Mouse (Mus musculus): ENCODE measurements at regions not wholly inside any gene's neighbourhood (a gene's known extent, or its start where the extent isn't known, plus 50 kb on each side); places are given as distances from the start of the nearest gene placed in this dataset.

DNA sequence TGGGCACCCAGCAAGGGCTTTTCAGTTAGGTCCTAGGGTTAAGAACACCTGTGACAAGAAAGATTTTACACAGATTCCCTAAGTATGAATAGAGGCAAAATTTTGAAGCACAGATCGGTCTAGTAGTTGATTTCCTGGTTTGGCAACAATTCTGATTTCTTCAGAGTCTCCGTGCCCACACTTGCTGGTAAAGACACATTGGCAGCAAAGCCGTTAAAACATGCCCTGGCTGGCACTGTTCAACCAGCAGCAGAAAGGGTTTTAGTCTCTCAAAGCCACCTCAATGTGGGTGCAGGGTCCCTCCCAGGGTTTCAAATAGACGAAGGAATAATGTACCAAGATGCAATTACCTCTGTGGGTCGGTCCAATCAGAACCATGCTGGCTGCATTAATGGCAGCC, 218.9 kb upstream of the Map3k1 start:
- no peak overlapping the region for H3K4me3 ChIP-seq (ENCODE audit: extremely low read depth, insufficient read depth, insufficient read length)
- H3K27me3 ChIP-seq (ENCODE audit: control insufficient read depth, insufficient read depth, low read length) = no peaks in the 10 kb centered on the region
- no peaks in the 10 kb centered on the region; the same call in 1 of the 2 replicates for H3K4me1 ChIP-seq (ENCODE audit: control insufficient read depth, insufficient read depth, insufficient read length)
- 91% methylated on average over 5 of the region's 5 CpGs for WGBS
- no peak overlapping the region for H3K27ac ChIP-seq (ENCODE audit: insufficient read depth, low read length)
- no peak for TF ChIP-seq POLR2A (IDR thresholded peaks at IDR 0.05; ENCODE audit: low read depth, low read length)
- TF ChIP-seq CTCF (IDR thresholded peaks at IDR 0.05; ENCODE audit: extremely low read depth, insufficient read depth, insufficient read length, insufficient replicate concordance) = no peak
- no peak for DNase-seq (ENCODE audit: low read depth in 1 of 2, low spot score in 2 of 2)
- H3K36me3 ChIP-seq (ENCODE audit: control insufficient read depth, insufficient read depth, low read length) = no peaks in the 10 kb centered on the region

DNA sequence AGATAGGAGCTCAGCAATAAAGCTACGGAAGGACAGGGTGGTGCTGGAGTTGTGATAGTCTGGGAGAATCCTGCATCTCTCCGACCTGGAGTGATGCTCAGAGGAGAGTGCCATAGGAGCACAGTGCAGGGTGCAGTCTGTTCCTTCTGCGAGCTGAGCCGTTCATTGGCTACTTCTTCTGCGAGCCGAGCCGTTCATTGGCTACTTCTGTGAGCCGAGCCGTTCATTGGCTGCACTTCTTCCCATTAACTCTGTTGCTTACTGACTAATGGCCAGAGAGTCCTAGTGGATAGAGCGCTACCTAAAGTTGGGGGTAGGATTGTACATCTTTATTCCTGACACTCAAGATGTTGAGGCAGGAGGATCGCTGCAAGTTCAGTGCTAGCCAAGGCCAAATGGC, 222.3 kb upstream of the Map3k1 start:
- Histone ChIP-seq H3K4me1 (ENCODE audit: control insufficient read depth, insufficient read depth, insufficient read length) (no peaks in the 10 kb centered on the region), H3K4me3 (ENCODE audit: extremely low read depth, insufficient read depth, insufficient read length) (no peak overlapping the region), H3K27me3 (ENCODE audit: control insufficient read depth, insufficient read depth, low read length) (no peaks in the 10 kb centered on the region), H3K27ac (ENCODE audit: insufficient read depth, low read length) (no peak overlapping the region), H3K36me3 (ENCODE audit: control insufficient read depth, insufficient read depth, low read length) (no peaks in the 10 kb centered on the region)
- TF ChIP-seq CTCF (IDR thresholded peaks at IDR 0.05; ENCODE audit: extremely low read depth, insufficient read depth, insufficient read length, insufficient replicate concordance) (no peak), POLR2A (IDR thresholded peaks at IDR 0.05; ENCODE audit: low read depth, low read length) (no peak)
- DNase-seq (ENCODE audit: low read depth in 1 of 2, low spot score in 2 of 2) = no peak
- 92% methylated on average over 11 of the region's 11 CpGs for WGBS

DNA sequence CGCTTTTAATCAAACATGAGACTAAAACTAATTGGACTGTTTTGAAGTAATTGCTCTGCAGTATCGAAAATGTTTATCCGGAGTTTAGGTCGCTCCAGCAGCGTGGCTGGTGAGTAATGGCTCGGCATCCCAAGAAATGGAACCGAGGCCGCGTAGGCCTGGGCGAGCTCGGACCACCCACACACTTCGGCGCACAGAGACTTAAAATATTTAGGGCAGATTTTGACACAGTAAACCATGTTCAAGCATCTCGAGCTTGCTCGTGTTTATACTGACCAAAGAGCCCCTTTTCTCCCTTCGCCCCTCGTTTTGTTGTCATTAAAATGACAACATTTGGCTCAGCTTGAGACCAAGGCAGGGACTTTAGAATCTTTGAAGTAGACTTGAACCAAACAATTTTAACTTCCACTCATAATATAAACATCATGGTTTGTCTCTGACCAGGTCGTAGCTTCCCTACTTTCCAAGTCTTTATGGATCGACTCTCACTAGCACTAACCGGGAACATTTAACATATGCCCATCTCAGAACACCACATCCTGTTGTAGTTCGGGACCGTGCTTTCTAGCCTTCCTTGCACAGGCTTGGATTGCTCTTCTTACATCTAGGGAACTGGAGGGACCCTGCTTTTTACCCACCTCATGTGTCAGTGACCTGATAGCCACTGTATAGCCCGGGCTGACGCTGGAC, 223.0 kb upstream of the Map3k1 start:
- Histone ChIP-seq H3K4me3 (ENCODE audit: extremely low read depth, insufficient read depth, insufficient read length) (no peak overlapping the region), H3K27ac (ENCODE audit: insufficient read depth, low read length) (no peak overlapping the region), H3K4me1 (ENCODE audit: control insufficient read depth, insufficient read depth, insufficient read length) (no peaks in the 10 kb centered on the region), H3K36me3 (ENCODE audit: control insufficient read depth, insufficient read depth, low read length) (no peaks in the 10 kb centered on the region), H3K27me3 (ENCODE audit: control insufficient read depth, insufficient read depth, low read length) (no peaks in the 10 kb centered on the region)
- WGBS = 93% methylated on average over 24 of the region's 24 CpGs
- DNase-seq (ENCODE audit: low read depth in 1 of 2, low spot score in 2 of 2) = no peak
- TF ChIP-seq POLR2A (IDR thresholded peaks at IDR 0.05; ENCODE audit: low read depth, low read length) (no peak), CTCF (IDR thresholded peaks at IDR 0.05; ENCODE audit: extremely low read depth, insufficient read depth, insufficient read length, insufficient replicate concordance) (no peak)

DNA sequence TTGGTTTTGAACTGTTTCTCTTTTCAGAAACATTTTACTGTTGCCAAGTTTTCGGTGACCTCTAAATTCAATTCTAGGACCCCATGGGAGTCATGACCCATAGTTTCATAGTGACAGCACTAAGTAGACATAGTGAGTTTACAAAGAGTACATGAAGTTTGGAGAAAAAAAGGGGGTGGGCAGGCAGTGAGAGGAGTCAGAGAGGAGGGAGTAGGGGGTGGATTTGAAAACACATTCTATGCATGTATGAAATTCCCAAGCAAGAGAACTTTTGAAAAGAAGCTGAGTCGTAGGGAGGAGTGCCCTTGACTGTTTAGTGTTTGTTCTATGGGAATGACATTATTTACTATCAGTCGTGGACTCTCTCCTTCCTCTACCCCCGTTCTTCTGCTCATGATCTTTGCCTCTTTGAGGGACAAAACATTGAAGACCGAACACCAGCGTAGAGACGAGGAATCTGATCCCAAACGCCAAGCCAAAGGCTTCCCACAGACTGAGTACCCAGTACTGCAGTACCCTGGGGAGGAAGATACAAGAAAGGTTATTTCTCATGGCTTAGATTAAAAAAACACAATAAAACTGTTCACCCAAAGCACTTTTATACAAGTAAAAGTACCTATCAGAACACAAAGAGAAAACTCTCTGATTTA, 229.1 kb upstream of the Map3k1 start:
- TF ChIP-seq CTCF (IDR thresholded peaks at IDR 0.05; ENCODE audit: extremely low read depth, insufficient read depth, insufficient read length, insufficient replicate concordance) (no peak), POLR2A (IDR thresholded peaks at IDR 0.05; ENCODE audit: low read depth, low read length) (no peak)
- Histone ChIP-seq H3K27me3 (ENCODE audit: control insufficient read depth, insufficient read depth, low read length) (no peaks in the 10 kb centered on the region), H3K36me3 (ENCODE audit: control insufficient read depth, insufficient read depth, low read length) (no peaks in the 10 kb centered on the region), H3K4me3 (ENCODE audit: extremely low read depth, insufficient read depth, insufficient read length) (no peak overlapping the region), H3K4me1 (ENCODE audit: control insufficient read depth, insufficient read depth, insufficient read length) (no peaks in the 10 kb centered on the region), H3K27ac (ENCODE audit: insufficient read depth, low read length) (no peak overlapping the region)
- no peak for DNase-seq (ENCODE audit: low read depth in 1 of 2, low spot score in 2 of 2)
- 89% methylated on average over 8 of the region's 8 CpGs for WGBS

DNA sequence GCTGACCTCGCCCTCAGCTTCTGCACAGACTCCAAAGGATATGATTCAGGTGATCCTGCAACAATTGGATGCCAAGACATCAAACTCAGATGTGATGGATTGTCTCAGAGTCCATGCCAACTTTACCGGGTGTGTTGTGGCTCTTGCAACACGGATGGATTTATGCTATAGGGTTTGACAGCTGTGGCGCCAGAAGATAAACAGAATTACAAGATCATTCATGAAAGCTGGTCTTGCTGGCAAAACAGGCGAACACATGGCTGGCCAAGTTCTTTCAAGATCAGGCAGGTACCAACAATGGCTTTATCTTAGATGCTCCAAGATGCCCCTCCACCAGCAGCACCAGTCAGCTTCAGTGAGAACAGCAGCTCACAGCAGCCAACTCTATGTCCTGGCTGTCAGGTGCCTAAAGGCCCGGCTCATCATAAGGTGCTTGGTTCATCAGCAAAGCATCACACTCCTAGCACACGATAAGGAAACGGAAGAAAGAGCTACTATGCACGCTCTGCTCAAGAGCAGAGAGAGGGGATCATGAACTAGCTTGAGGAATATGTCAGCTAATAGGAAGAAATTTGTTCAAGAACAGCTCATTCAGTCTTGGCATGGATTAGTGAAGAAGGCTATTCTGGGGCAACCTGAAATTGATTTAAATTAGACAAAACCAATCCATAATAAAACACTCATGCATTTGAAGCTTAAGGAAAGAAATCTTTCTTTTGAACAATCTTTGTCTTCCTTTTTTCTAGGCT, 229.9 kb upstream of the Map3k1 start:
- no peaks in the 10 kb centered on the region for H3K36me3 ChIP-seq (ENCODE audit: control insufficient read depth, insufficient read depth, low read length)
- TF ChIP-seq POLR2A (IDR thresholded peaks at IDR 0.05; ENCODE audit: low read depth, low read length) (no peak), CTCF (IDR thresholded peaks at IDR 0.05; ENCODE audit: extremely low read depth, insufficient read depth, insufficient read length, insufficient replicate concordance) (no peak)
- H3K4me3 ChIP-seq (ENCODE audit: extremely low read depth, insufficient read depth, insufficient read length) = no peak overlapping the region
- H3K27ac ChIP-seq (ENCODE audit: insufficient read depth, low read length) = no peak overlapping the region
- WGBS = 94% methylated on average over 9 of the region's 9 CpGs
- H3K4me1 ChIP-seq (ENCODE audit: control insufficient read depth, insufficient read depth, insufficient read length) = no peaks in the 10 kb centered on the region
- no peaks in the 10 kb centered on the region for H3K27me3 ChIP-seq (ENCODE audit: control insufficient read depth, insufficient read depth, low read length)
- no peak for DNase-seq (ENCODE audit: low read depth in 1 of 2, low spot score in 2 of 2)

DNA sequence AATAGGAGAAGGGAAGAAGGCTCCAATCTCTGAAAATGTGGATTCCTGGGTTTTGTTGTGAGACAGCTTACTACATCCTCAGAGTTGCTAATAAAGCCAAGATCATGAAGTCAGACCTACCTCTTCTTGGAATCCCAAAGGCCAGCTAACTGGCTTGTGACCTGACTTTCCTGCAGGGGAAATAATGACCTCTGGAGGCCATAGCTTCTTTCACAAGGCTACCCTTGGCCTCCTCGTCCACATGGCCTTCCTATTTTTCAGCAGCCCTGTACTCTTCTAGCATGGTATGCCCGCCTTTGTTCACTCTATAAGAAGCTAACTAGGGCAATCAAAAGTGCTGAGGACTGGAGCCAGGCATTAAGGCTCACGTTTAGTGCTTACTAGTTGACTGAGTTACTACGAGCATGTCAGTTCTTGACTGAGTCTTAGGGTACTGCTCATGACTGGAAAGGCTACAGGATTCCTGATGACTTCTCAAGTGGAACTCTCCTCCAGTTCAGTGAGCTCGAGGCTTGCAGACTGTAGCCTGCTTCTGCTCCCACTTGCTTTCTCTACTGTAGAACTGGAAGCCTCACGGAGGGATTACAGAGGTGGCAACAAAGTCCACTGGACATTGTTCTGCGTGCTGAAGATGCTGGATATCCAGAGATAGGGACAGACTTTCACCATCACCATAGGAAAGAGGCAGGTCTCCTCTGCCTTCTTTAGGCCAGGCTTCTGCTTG, 230.8 kb upstream of the Map3k1 start:
- H3K27ac ChIP-seq (ENCODE audit: insufficient read depth, low read length) = no peak overlapping the region
- no peak for DNase-seq (ENCODE audit: low read depth in 1 of 2, low spot score in 2 of 2)
- WGBS = 93% methylated on average over 7 of the region's 7 CpGs
- no peaks in the 10 kb centered on the region for H3K27me3 ChIP-seq (ENCODE audit: control insufficient read depth, insufficient read depth, low read length)
- no peaks in the 10 kb centered on the region for H3K4me1 ChIP-seq (ENCODE audit: control insufficient read depth, insufficient read depth, insufficient read length)
- TF ChIP-seq CTCF (IDR thresholded peaks at IDR 0.05; ENCODE audit: extremely low read depth, insufficient read depth, insufficient read length, insufficient replicate concordance) = no peak
- TF ChIP-seq POLR2A (IDR thresholded peaks at IDR 0.05; ENCODE audit: low read depth, low read length) = no peak
- H3K36me3 ChIP-seq (ENCODE audit: control insufficient read depth, insufficient read depth, low read length) = no peaks in the 10 kb centered on the region
- no peak overlapping the region for H3K4me3 ChIP-seq (ENCODE audit: extremely low read depth, insufficient read depth, insufficient read length)

All from spleen, adult 2 months (tissue).